Mouse (Mus musculus): ENCODE measurements around the gene Lrrk1.

DNA sequence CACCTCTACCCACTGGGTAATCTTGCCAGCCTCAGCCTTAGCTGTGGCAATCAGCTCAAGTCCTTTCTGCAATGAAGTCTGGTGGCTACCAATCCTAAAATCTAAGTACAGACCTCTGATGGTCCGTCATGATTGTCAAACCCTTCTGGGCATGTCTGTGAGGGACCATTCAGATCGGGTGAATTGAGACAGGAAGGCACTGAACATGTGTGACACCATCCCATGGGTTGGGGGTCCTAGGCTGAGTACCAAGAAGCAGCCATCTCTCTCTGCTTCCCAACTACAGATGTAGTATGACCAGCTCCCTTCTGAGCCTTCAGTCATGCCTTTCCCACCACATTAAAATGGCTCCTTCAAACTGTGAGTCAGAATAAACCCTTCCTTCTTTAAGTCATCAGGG, 80.4 kb downstream of the Lrrk1 start:
- no peak for TF ChIP-seq CTCF (IDR thresholded peaks at IDR 0.05; ENCODE audit: insufficient read depth, low read depth, low read length)
- TF ChIP-seq POLR2A (IDR thresholded peaks at IDR 0.05; ENCODE audit: insufficient read depth, low read depth, low read length) = no peak
